Mouse (Mus musculus) hindbrain, embryonic 10.5 days (tissue): ENCODE data around the gene Ptpdc1. TPM values are rescaled to one million over a fixed set of nuclear protein-coding genes. Genes with fewer than 3 reads are reported as not detected.

ENCODE experiments used
- DNase-seq: peaks from one replicate; pipeline ENCODE4 v3.0.0-alpha.2; 2017; ENCODE audit warnings: low spot score
- H3K27ac ChIP-seq: fragments of 300-500 bp; sonication (generic); 2 replicates; pipeline ENCODE4 v1.5.1; 2016; ENCODE audit warnings: mild to moderate bottlenecking, moderate library complexity
- H3K27me3 ChIP-seq: fragments of 300-500 bp; sonication (generic); 2 replicates; pipeline ENCODE4 v1.6.1; 2016; ENCODE audit warnings: mild to moderate bottlenecking; ENCODE audit not compliant: poor library complexity, insufficient read depth, severe bottlenecking
- H3K36me3 ChIP-seq: fragments of 300-500 bp; sonication (generic); 2 replicates; pipeline ENCODE4 v1.6.1; 2016; ENCODE audit warnings: mild to moderate bottlenecking, moderate library complexity
- H3K4me1 ChIP-seq: fragments of 300-500 bp; sonication (generic); replicated peaks from 2 replicates; pipeline ENCODE4 v1.6.1; 2016; ENCODE audit warnings: mild to moderate bottlenecking
- H3K4me3 ChIP-seq: fragments of 300-500 bp; sonication (generic); 2 replicates; pipeline ENCODE4 v1.5.1; 2016; ENCODE audit warnings: mild to moderate bottlenecking, moderate library complexity
- H3K9me3 ChIP-seq: fragments of 300-500 bp; sonication (generic); 2 replicates; pipeline ENCODE4 v1.6.1; 2016; ENCODE audit warnings: mild to moderate bottlenecking, moderate library complexity
- WGBS: fragments of 180-500 bp; shearing (Covaris S2); methylation state at CpG from one replicate; pipeline ENCODE4 v1.1.7; 2016; 5-methylcytosine and 5-hydroxymethylcytosine counted together
- polyA plus RNA-seq: library from polyadenylated mRNA; unstranded; fragments of >200 nt; fragmentation: Nextera tagmentation; extraction: Ambion mirVana; gene quantifications from 2 replicates; pipeline ENCODE4 v1.2.1, GENCODE M21; 2016

Ptpdc1 gene
- polyA plus RNA-seq, 1 experiment from 2014 or later, result 9.6 TPM

GRCm38 (mm10) chr13:48572127-48572526 is 53.3 kb downstream of the Ptpdc1 start:
- H3K27ac ChIP-seq, result no peak overlapping the region
- no peak overlapping the region for H3K4me3 ChIP-seq
- 85% methylated on average over 1 of the region's 1 CpGs for whole genome bisulfite sequencing
- H3K36me3 ChIP-seq, result no peaks in the 10 kb centered on the region
- peaks cover 23% of the 10 kb centered on the region for H3K4me1 ChIP-seq
- no peaks in the 10 kb centered on the region for H3K9me3 ChIP-seq
- DNase-seq, result no peak
- H3K27me3 ChIP-seq, result no peaks in the 10 kb centered on the region

- H3K27ac ChIP-seq, result no peak overlapping the region
- WGBS, result 78% methylated on average over 5 of the region's 5 CpGs
- no peak overlapping the region for H3K4me3 ChIP-seq
- no peak for DNase-seq
- no peaks in the 10 kb centered on the region for H3K36me3 ChIP-seq
- peaks cover 23% of the 10 kb centered on the region for H3K4me1 ChIP-seq
- no peaks in the 10 kb centered on the region for H3K27me3 ChIP-seq
- no peaks in the 10 kb centered on the region for H3K9me3 ChIP-seq
Observed at GRCm38 (mm10) chr13:48571298-48571697, 54.2 kb downstream of the Ptpdc1 start.

DNA sequence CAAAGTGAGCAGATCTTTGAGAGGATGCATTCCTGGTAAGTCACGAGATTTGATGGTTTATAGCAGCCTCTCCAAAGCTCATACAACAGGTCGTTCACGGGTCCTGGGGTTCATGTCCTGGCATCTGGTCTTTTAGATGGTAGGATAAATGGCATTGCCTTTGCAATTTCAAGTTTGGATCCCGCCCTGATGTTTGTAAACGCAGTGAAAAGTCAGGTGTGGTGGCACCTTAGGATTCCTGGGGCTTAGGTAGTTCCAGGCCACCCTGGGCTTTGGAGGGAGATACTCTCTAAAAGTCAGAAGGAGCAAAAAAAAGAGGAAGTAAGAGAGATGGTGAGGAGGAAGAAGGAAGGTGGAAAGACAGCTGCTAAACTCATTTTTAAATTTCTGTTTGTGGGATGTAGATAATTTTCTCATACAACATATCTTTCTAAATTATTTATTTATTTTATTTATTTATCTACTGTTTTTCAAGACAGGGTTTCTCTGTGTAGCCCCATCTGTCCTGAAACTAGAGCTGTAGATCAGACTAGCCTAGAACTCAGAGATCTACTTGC is 55.8 kb downstream of the Ptpdc1 start:
- no peaks in the 10 kb centered on the region for H3K27me3 ChIP-seq
- 83% methylated on average over 5 of the region's 5 CpGs for WGBS
- no peak overlapping the region for H3K27ac ChIP-seq

DNA sequence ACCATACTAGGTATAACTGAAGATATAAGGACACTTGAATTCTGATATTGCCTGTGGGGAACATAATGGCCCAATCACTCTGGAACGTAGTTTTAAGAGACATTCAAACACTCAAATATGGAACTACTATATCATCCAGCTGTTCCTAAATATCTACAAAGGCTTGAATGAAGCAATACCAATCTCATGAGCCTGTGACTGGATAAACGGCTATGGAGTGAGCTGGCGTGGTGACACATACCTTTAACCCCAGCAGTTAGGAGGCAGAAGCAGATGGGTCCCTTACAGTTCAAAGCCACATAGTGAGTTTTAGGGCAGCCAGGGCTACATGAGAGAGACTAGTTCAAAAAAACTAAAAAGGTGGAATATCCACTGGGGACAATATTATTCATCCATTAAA is 57.8 kb downstream of the Ptpdc1 start:
- Histone ChIP-seq H3K4me3 (no peak overlapping the region), H3K36me3 (no peaks in the 10 kb centered on the region), H3K9me3 (no peaks in the 10 kb centered on the region), H3K4me1 (peaks cover 11% of the 10 kb centered on the region), H3K27ac (no peak overlapping the region), H3K27me3 (no peaks in the 10 kb centered on the region)
- no peak for DNase-seq
- WGBS, result 88% methylated on average over 3 of the region's 3 CpGs

More for the DNA sequence above, 55.8 kb downstream of the Ptpdc1 start:
- Histone ChIP-seq H3K4me1 (peaks cover 23% of the 10 kb centered on the region), H3K36me3 (no peaks in the 10 kb centered on the region), H3K4me3 (no peak overlapping the region), H3K9me3 (no peaks in the 10 kb centered on the region)
- no peak for DNase-seq

- WGBS, result 41% methylated on average over 13 of the region's 13 CpGs
- 0 out of 2 replicates have a peak overlapping the region, but pooled peaks have one; percentile 2 for H3K4me3 ChIP-seq
Observed at GRCm38 (mm10) chr13:48566116-48566935, 59.1 kb downstream of the Ptpdc1 start.

GRCm38 (mm10) chr13:48564881-48565600 is 60.4 kb downstream of the Ptpdc1 start:
- no peak for DNase-seq
- no peaks in the 10 kb centered on the region for H3K9me3 ChIP-seq
- peaks cover 11% of the 10 kb centered on the region for H3K4me1 ChIP-seq
- H3K27me3 ChIP-seq, result no peaks in the 10 kb centered on the region
- H3K27ac ChIP-seq, result no peak overlapping the region
- WGBS, result 94% methylated on average over 5 of the region's 5 CpGs
- no peak overlapping the region for H3K4me3 ChIP-seq
- H3K36me3 ChIP-seq, result no peaks in the 10 kb centered on the region

More at GRCm38 (mm10) chr13:48566116-48566935, 59.1 kb downstream of the Ptpdc1 start:
- DNase-seq, result peak; percentile 56
- Histone ChIP-seq H3K27me3 (no peaks in the 10 kb centered on the region), H3K9me3 (no peaks in the 10 kb centered on the region), H3K27ac (peak overlapping the region; percentile 85), H3K36me3 (no peaks in the 10 kb centered on the region), H3K4me1 (peaks cover 11% of the 10 kb centered on the region)

- Histone ChIP-seq H3K9me3 (no peaks in the 10 kb centered on the region), H3K27me3 (no peaks in the 10 kb centered on the region), H3K27ac (no peak overlapping the region), H3K36me3 (no peaks in the 10 kb centered on the region), H3K4me3 (no peak overlapping the region), H3K4me1 (peaks cover 11% of the 10 kb centered on the region)
- DNase-seq, result no peak
- 89% methylated on average over 5 of the region's 5 CpGs for WGBS
Observed at GRCm38 (mm10) chr13:48562336-48562735, 63.1 kb downstream of the Ptpdc1 start.

DNA sequence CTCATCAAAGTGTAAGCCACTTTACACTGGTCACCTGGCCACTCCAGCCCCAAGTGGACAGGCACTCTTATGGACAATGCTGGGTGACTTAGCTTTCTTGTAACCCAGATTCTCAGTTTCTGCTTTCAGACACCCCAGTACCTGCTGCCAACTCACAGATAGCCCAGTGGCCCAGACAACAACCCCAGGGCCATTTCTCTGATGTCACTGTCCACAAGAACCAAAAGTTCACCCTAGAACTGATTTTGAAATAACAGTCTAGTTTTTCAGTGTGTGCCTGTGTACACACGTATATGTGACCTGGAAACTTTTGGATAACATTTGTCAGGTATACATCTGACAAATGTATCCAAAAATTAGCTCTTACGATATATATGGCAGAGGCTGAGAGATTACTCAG is 64.0 kb downstream of the Ptpdc1 start:
- H3K4me3 ChIP-seq, result no peak overlapping the region
- 88% methylated on average over 2 of the region's 2 CpGs for WGBS
- no peak for DNase-seq
- H3K36me3 ChIP-seq, result no peaks in the 10 kb centered on the region
- no peak overlapping the region for H3K27ac ChIP-seq
- H3K4me1 ChIP-seq, result peaks cover 10% of the 10 kb centered on the region
- no peaks in the 10 kb centered on the region for H3K9me3 ChIP-seq
- H3K27me3 ChIP-seq, result no peaks in the 10 kb centered on the region

- Histone ChIP-seq H3K27me3 (no peaks in the 10 kb centered on the region), H3K36me3 (no peaks in the 10 kb centered on the region), H3K9me3 (no peaks in the 10 kb centered on the region), H3K4me3 (no peak overlapping the region), H3K4me1 (no peaks in the 10 kb centered on the region), H3K27ac (no peak overlapping the region)
- WGBS, result 83% methylated on average over 1 of the region's 1 CpGs
- DNase-seq, result no peak
Observed at GRCm38 (mm10) chr13:48555976-48556375, 69.5 kb downstream of the Ptpdc1 start.

DNA sequence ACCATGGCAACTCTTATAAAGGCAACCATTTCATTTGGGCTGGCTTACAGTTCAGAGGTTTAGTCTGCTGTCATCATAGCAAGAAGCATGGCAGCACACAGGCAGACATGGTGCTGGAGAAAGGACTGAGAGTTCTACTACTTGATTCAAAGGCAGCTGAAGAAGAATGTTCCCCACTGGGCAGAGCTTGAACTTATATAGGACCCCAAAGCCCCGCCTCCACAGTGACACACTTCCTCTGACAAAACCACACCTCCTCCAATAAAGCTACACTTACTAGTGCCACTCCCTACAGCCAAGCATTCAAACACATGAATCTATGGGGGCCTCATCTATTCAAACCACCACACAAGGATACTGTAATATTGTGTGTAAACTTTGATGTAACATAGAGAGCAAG is 70.9 kb downstream of the Ptpdc1 start:
- no peak overlapping the region for H3K4me3 ChIP-seq

GRCm38 (mm10) chr13:48553511-48553910 is 72.0 kb downstream of the Ptpdc1 start:
- no peaks in the 10 kb centered on the region for H3K27me3 ChIP-seq
- DNase-seq, result no peak
- H3K9me3 ChIP-seq, result no peaks in the 10 kb centered on the region
- H3K36me3 ChIP-seq, result no peaks in the 10 kb centered on the region
- no peak overlapping the region for H3K27ac ChIP-seq
- no peaks in the 10 kb centered on the region for H3K4me1 ChIP-seq
- H3K4me3 ChIP-seq, result no peak overlapping the region
- 89% methylated on average over 5 of the region's 5 CpGs for WGBS

More for the DNA sequence above, 70.9 kb downstream of the Ptpdc1 start:
- no peaks in the 10 kb centered on the region for H3K27me3 ChIP-seq
- H3K27ac ChIP-seq, result no peak overlapping the region
- no peak for DNase-seq
- no peaks in the 10 kb centered on the region for H3K9me3 ChIP-seq
- H3K4me1 ChIP-seq, result no peaks in the 10 kb centered on the region
- WGBS, result 78% methylated on average over 1 of the region's 1 CpGs
- H3K36me3 ChIP-seq, result no peaks in the 10 kb centered on the region

DNA sequence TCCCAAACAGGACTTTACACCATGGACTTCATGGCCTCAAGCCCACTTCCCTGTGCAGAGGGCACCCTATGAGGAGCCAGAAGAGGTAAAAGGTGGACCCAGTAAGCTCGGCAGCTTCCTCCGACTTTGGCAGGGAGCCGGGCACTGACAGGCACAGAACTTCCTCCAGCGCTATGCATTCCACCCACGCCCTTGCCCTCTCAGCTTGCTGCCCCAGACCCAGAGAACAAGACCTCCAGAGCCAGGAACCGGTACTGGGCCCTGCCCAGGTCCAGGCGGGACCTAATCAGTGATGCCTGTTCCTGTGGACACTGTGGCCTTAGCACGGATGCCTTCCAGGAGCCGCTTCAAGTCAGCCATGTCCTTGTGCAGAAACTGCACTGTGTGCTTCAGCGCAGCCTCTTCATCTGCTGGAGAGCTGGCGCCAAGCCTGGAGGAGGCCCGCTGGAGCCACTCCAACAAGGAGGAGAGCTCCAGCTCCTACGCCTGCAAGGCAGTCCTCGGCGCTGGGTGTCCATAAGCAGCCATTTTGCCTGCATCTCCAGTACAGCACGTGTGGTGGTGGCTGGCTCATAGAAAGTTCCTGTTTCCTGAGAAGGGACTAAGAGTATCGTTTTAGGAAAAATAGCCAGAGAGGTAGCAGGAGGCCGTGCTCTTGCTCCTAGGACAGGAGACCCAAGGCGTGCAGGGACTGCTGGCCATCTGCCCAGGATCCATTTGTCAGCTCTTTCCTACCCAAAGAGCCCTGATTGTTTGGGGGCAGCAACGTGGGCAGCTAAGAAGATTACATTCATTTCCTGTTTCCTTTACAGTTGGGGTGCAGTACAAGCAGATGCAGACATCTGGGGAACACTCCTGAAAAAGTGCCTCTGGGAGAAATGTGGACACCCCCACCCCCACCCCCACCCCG is 73.0 kb downstream of the Ptpdc1 start:
- Histone ChIP-seq H3K4me1 (no peaks in the 10 kb centered on the region), H3K36me3 (no peaks in the 10 kb centered on the region), H3K27ac (no peak overlapping the region), H3K9me3 (no peaks in the 10 kb centered on the region), H3K4me3 (no peak overlapping the region), H3K27me3 (0 out of 2 replicates have a peak, but pooled peaks cover 4% of the 10 kb centered on the region)
- DNase-seq, result no peak
- WGBS, result 88% methylated on average over 21 of the region's 21 CpGs
